Mouse (Mus musculus): ENCODE measurements around the gene Scml4. TPM values are rescaled to one million over a fixed set of nuclear protein-coding genes. Genes with fewer than 3 reads are reported as not detected.
A peak's percentile ranks its signal among the peaks of the same experiment; 100 is the strongest.

Scml4 gene
- total and polyA plus RNA-seq, 3 experiments: 1.5 to 4.2 (median 3.9) TPM

- no peak for DNase-seq
Observed at GRCm38 (mm10) chr10:42903054-42903453, 42.9 kb downstream of the Scml4 start.

- no peak for DNase-seq
Observed at GRCm38 (mm10) chr10:42908562-42908961, 48.4 kb downstream of the Scml4 start.

- DNase-seq: no peak
Observed at GRCm38 (mm10) chr10:42910567-42910966, 50.4 kb downstream of the Scml4 start.

- no peak for DNase-seq
Observed at GRCm38 (mm10) chr10:42912056-42912455, 51.9 kb downstream of the Scml4 start.

GRCm38 (mm10) chr10:42913196-42913595 is 53.0 kb downstream of the Scml4 start:
- no peak for DNase-seq

- DNase-seq: no peak
Observed at GRCm38 (mm10) chr10:42914146-42914545, 54.0 kb downstream of the Scml4 start.

- no peak for DNase-seq
Observed at GRCm38 (mm10) chr10:42917355-42917754, 57.2 kb downstream of the Scml4 start.

- no peak for DNase-seq
Observed at GRCm38 (mm10) chr10:42919786-42920185, 59.6 kb downstream of the Scml4 start.

GRCm38 (mm10) chr10:42925103-42925866 is 65.1 kb downstream of the Scml4 start:
- DNase-seq: no peak

GRCm38 (mm10) chr10:42930121-42930650 is 70.0 kb downstream of the Scml4 start:
- peak; percentile 72 for DNase-seq

GRCm38 (mm10) chr10:42932862-42933480 is 72.8 kb downstream of the Scml4 start:
- DNase-seq: no peak

- DNase-seq: no peak
Observed at GRCm38 (mm10) chr10:42934672-42935071, 74.5 kb downstream of the Scml4 start.

GRCm38 (mm10) chr10:42936205-42936604 is 76.0 kb downstream of the Scml4 start:
- no peak for DNase-seq

GRCm38 (mm10) chr10:42938361-42938760 is 78.2 kb downstream of the Scml4 start:
- DNase-seq: no peak

GRCm38 (mm10) chr10:42939691-42940090 is 79.5 kb downstream of the Scml4 start:
- DNase-seq: no peak

- DNase-seq: peak; percentile 52
Observed at GRCm38 (mm10) chr10:42940193-42941050, 80.3 kb downstream of the Scml4 start.

GRCm38 (mm10) chr10:42941278-42941677 is 81.1 kb downstream of the Scml4 start:
- DNase-seq: no peak

GRCm38 (mm10) chr10:42941697-42942221 is 81.6 kb downstream of the Scml4 start:
- peak; percentile 62 for DNase-seq

GRCm38 (mm10) chr10:42942300-42942699 is 82.1 kb downstream of the Scml4 start:
- no peak for DNase-seq

GRCm38 (mm10) chr10:42945316-42945715 is 85.1 kb downstream of the Scml4 start:
- no peak for DNase-seq

GRCm38 (mm10) chr10:42947336-42947735 is 87.2 kb downstream of the Scml4 start:
- no peak for DNase-seq

GRCm38 (mm10) chr10:42950252-42950751 is 90.1 kb downstream of the Scml4 start:
- peak; percentile 53 for DNase-seq

Data from adrenal gland, adult 2 months (tissue).